ENCODE assay signal across 8 mouse cellular contexts in the genomic region with DNA sequence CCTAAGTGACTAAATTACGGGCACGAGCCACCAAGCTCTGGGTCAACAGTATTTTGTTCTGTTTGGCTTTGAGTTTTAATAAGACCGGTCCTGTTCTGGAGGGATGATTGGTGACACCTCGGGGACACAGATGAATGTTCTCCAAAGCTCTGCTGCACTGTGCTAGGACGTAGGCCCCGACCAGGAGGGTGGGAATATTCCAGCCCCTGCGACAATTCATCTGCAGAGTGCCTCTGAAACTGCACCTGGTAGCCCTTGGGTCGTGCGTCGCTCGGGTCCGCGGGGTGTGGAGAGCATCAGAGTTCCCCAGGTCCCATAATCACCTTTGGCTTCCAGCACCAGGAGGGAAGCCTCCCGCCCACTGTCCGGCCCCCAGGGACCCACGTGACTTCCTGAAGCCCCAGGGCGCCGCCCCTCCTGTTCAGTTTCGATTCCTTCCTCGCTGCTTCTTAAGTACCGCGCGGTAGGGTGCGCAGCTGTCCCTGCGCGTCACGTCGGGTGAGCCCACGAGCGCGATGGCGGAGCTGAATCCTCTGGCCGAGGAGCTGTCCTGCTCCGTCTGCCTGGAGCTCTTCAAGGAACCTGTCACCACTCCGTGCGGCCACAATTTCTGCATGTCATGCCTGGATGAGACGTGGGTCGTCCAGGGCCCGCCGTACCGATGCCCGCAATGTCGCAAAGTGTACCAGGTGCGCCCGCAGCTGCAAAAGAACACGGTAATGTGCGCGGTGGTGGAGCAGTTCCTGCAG. TPM values are rescaled to one million over a fixed set of nuclear protein-coding genes. Genes with fewer than 3 reads are reported as not detected.
A peak's percentile ranks its signal among the peaks of the same experiment; 100 is the strongest.
DNase-seq lines count a peak whose midpoint lies in the region; ATAC-seq lines count a peak whose summit lies in the region.

Trim25 (plus strand) TSS at position 403 of the 749 bp plus-strand sequence.

- H3K36me3 ChIP-seq in hindbrain, embryonic 12.5 days, result no peaks in the 10 kb centered on the region

- H3K27me3 ChIP-seq in hindbrain, embryonic 12.5 days, result peaks cover 26% of the 10 kb centered on the region

- H3K27ac ChIP-seq in hindbrain, embryonic 12.5 days, result no peak within 1 kb of the TSS

- 3% methylated on average over 48 of the region's 48 CpGs for WGBS in hindbrain, embryonic 12.5 days

- peak within 1 kb of the TSS; percentile 47 for H3K4me2 ChIP-seq in hindbrain, embryonic 12.5 days (replicated peaks)

- H3K4me1 ChIP-seq in hindbrain, embryonic 12.5 days, result peaks cover 8% of the 10 kb centered on the region

- ATAC-seq in hindbrain, embryonic 12.5 days (ENCODE audit: low FRiP score), result peak; percentile 46; the same call in 1 of the 2 replicates

- peak; percentile 97 for DNase-seq in ES-CJ7 (ENCODE audit: low read depth, low spot score)
- DNase-seq in brain, embryonic 18.5 days (ENCODE audit: low read depth, low spot score), result peak; percentile 18
- peak; percentile 40 to 44 for DNase-seq in frontal cortex, postnatal 14 days (ENCODE audit: low spot score in 2 of 2)
- DNase-seq in layer of hippocampus, postnatal 25 days (ENCODE audit: extremely low spot score in 1 of 2, low spot score in 1 of 2), result peak; percentile 24 to 42
- DNase-seq in lung, postnatal 36 days, result peak; percentile 98
- DNase-seq in retina, adult 2 months (ENCODE audit: low read depth, low spot score), result peak; percentile 82
- DNase-seq in thymus, postnatal 14 days, result peak; percentile 96

- no peaks in the 10 kb centered on the region for H3K9me3 ChIP-seq in hindbrain, embryonic 12.5 days (replicated peaks)

- peak within 1 kb of the TSS; percentile 3; the same call in 1 of the 2 replicates for H3K9ac ChIP-seq in hindbrain, embryonic 12.5 days

- peak within 1 kb of the TSS; percentile 37 for H3K4me3 ChIP-seq in hindbrain, embryonic 12.5 days

RNA-seq across cellular contexts. Expression of gene Trim25, which starts in this region (rescaled TPM):
- 3.3 and 4.4 TPM in 2 replicates for polyA plus RNA-seq in hindbrain, embryonic 12.5 days (2016; fragmentation: Nextera tagmentation; extraction: Ambion mirVana)
- 1 to 10 TPM; 3.5 to 4.1 TPM for total RNA-seq in layer of hippocampus, postnatal 25 days (2021)

Comparison
In these comparisons a context has a peak if more than half of its experiments do, and no peak if none do; other contexts are left out.
1. DNase-seq: peak in every context shown above with its lines; median percentile 98 in lung, postnatal 36 days; 97 in ES-CJ7; 96 in thymus, postnatal 14 days; 82 in retina, adult 2 months; 42 in frontal cortex, postnatal 14 days; 33 in layer of hippocampus, postnatal 25 days; 18 in brain, embryonic 18.5 days.